Mouse (Mus musculus): Measurements from ENCODE around the gene Cdx2.

Gene Cdx2

GRCm38 (mm10) chr5:147315432-147316075, 8.5 kb upstream of the Cdx2 start:
- no peak for DNase-seq

GRCm38 (mm10) chr5:147314646-147315431, 7.8 kb upstream of the Cdx2 start:
- DNase-seq: no peak

- DNase-seq: no peak
Measured at GRCm38 (mm10) chr5:147312830-147313685, 6.0 kb upstream of the Cdx2 start.

GRCm38 (mm10) chr5:147309786-147310185, 2.7 kb upstream of the Cdx2 start:
- no peak for DNase-seq

- DNase-seq: no peak
Measured at GRCm38 (mm10) chr5:147308451-147308850, 1.4 kb upstream of the Cdx2 start.

- no peak for DNase-seq
Measured at GRCm38 (mm10) chr5:147307398-147307785, 322 bp upstream of the Cdx2 start.

GRCm38 (mm10) chr5:147305856-147306637, 1.0 kb downstream of the Cdx2 start:
- no peak for DNase-seq

GRCm38 (mm10) chr5:147305166-147305565, 1.9 kb downstream of the Cdx2 start:
- no peak for DNase-seq

- no peak for DNase-seq
Measured at GRCm38 (mm10) chr5:147304276-147305155, 2.6 kb downstream of the Cdx2 start.

GRCm38 (mm10) chr5:147302746-147303400, 4.2 kb downstream of the Cdx2 start:
- DNase-seq: no peak

- DNase-seq: no peak
Measured at GRCm38 (mm10) chr5:147302141-147302540, 4.9 kb downstream of the Cdx2 start.

- DNase-seq: no peak
Measured at GRCm38 (mm10) chr5:147301781-147302070, 5.3 kb downstream of the Cdx2 start.

GRCm38 (mm10) chr5:147300917-147301780, 5.9 kb downstream of the Cdx2 start:
- DNase-seq: no peak

GRCm38 (mm10) chr5:147300001-147300363, 7.1 kb downstream of the Cdx2 start:
- DNase-seq: no peak

GRCm38 (mm10) chr5:147299255-147300000, 7.6 kb downstream of the Cdx2 start:
- peak; percentile 31 for DNase-seq

- DNase-seq: no peak
Measured at GRCm38 (mm10) chr5:147297249-147297648, 9.8 kb downstream of the Cdx2 start.

GRCm38 (mm10) chr5:147294121-147294520, 12.9 kb downstream of the Cdx2 start:
- peak; percentile 23 to 39 for DNase-seq

GRCm38 (mm10) chr5:147293127-147293910, 13.8 kb downstream of the Cdx2 start:
- DNase-seq: peak; percentile 52 to 57
